Mouse (Mus musculus): ENCODE results near the gene Rere. TPM values are rescaled to one million over a fixed set of nuclear protein-coding genes. Genes with fewer than 3 reads are reported as not detected.

The Rere gene
- polyA plus RNA-seq, 1 experiment from 2014 or later = 16.0 TPM

DNA sequence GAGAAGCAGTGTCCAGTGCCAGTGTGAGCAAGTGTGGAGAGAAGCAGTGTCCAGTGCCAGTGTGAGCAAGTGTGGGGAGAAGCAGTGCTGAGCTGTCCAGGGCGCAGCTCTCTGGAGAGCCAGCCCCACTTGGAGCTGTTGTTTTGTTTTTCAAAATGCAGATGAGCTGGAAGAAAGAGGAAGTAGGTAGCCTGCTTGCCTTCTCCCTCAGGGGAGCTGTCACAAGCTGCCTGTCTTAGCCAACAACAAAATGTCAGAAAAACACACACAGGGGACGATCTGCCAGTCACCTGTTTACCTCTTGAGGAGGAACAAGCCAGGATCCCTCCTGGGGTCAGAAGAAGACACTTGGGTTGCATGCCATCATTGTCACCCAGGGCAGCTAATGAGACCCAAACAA is 204.7 kb downstream of the Rere start:
- Histone ChIP-seq H3K27me3 (replicated peaks; ENCODE audit: insufficient read depth, low read length) (no peaks in the 10 kb centered on the region), H3K27ac (ENCODE audit: low read length) (no peak overlapping the region), H3K4me1 (ENCODE audit: insufficient read depth, low read depth, low read length) (peaks cover 16% of the 10 kb centered on the region; the same call in 1 of the 2 replicates), H3K4me2 (replicated peaks; ENCODE audit: low read depth, low read length) (no peak overlapping the region), H3K9ac (replicated peaks; ENCODE audit: low read depth) (no peak overlapping the region), H3K4me3 (ENCODE audit: low read depth, low read length) (no peak overlapping the region), H3K36me3 (ENCODE audit: insufficient read depth, low read length) (no peaks in the 10 kb centered on the region), H3K9me3 (ENCODE audit: low read length) (no peaks in the 10 kb centered on the region)
- ATAC-seq (no peak), DNase-seq (ENCODE audit: low spot score) (peak; percentile 49)
- no peak for TF ChIP-seq EP300 (IDR thresholded peaks at IDR 0.05)
- TF ChIP-seq CTCF (IDR thresholded peaks at IDR 0.05) = no peak
- 35% methylated on average over 2 of the region's 2 CpGs for WGBS

DNA sequence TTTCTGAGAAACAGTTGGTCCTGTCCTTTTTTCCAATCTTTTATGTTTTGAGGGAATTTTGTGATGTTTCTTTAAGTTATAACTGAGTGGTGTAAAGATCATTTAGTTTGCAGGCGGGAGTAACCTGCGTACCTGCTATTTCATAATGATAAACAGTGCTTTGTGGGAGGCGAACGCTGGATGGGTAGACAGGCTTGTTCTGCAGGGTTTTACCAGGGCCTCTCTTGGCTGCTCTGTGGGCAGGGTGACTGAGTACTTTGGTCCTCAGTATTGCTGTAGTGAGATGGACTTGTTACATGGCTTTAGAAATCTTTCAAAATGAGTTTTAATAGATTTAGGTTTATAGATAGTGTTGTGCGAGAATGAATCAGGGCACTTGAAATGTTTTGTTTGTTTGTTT is 205.7 kb downstream of the Rere start:
- peaks cover 16% of the 10 kb centered on the region; the same call in 1 of the 2 replicates for H3K4me1 ChIP-seq (ENCODE audit: insufficient read depth, low read depth, low read length)
- H3K9me3 ChIP-seq (ENCODE audit: low read length) = no peaks in the 10 kb centered on the region
- DNase-seq (ENCODE audit: low spot score) = no peak
- H3K27ac ChIP-seq (ENCODE audit: low read length) = no peak overlapping the region
- H3K4me3 ChIP-seq (ENCODE audit: low read depth, low read length) = no peak overlapping the region
- no peak for ATAC-seq
- no peaks in the 10 kb centered on the region for H3K36me3 ChIP-seq (ENCODE audit: insufficient read depth, low read length)
- no peak for TF ChIP-seq CTCF (IDR thresholded peaks at IDR 0.05)
- no peak overlapping the region for H3K4me2 ChIP-seq (replicated peaks; ENCODE audit: low read depth, low read length)
- 51% methylated on average over 5 of the region's 5 CpGs for WGBS
- H3K27me3 ChIP-seq (replicated peaks; ENCODE audit: insufficient read depth, low read length) = no peaks in the 10 kb centered on the region
- no peak overlapping the region for H3K9ac ChIP-seq (replicated peaks; ENCODE audit: low read depth)

DNA sequence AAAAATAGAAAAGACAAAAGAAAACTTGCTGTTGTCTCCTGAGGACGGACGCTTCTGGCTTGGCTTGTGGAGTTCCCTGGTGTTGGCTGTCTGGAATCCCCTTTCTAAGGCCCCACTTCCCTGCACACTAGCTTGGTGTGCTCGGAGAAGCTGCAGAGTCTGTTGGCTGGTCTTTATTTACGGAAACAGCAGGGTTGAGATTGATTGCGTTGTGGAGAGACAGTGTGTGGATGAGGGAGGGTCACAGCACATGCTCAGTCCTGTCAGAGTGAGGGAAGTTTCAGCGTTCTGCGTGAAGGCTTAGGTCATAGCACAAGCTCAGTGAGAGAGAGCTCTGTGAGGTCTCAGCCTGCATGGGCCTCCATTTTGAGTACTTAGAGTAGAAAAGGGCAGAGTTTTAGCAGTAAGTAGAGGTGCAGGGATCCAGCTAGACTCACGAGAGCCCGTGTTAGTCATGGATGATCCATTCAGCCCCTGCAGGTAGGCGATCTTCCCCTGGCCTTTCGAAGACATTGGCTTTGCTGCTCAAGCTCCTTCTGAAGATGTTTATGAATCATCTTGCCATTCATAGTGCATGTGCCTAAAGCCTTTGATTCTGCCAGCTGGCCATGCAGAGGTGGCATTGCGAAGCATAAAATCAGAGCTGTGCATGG is 206.8 kb downstream of the Rere start:
- Histone ChIP-seq H3K4me1 (ENCODE audit: insufficient read depth, low read depth, low read length) (peaks cover 16% of the 10 kb centered on the region; the same call in 1 of the 2 replicates), H3K4me2 (replicated peaks; ENCODE audit: low read depth, low read length) (peak overlapping the region; percentile 56), H3K36me3 (ENCODE audit: insufficient read depth, low read length) (no peaks in the 10 kb centered on the region), H3K9me3 (ENCODE audit: low read length) (no peaks in the 10 kb centered on the region), H3K4me3 (ENCODE audit: low read depth, low read length) (peak overlapping the region; percentile 15; the same call in 1 of the 2 replicates), H3K27me3 (replicated peaks; ENCODE audit: insufficient read depth, low read length) (no peaks in the 10 kb centered on the region), H3K27ac (ENCODE audit: low read length) (peak overlapping the region; percentile 63), H3K9ac (replicated peaks; ENCODE audit: low read depth) (no peak overlapping the region; the same call in 1 of the 2 replicates)
- ATAC-seq = peak; percentile 98
- peak; percentile 97 for DNase-seq (ENCODE audit: low spot score)
- TF ChIP-seq EP300 (IDR thresholded peaks at IDR 0.05) (no peak), CTCF (IDR thresholded peaks at IDR 0.05) (no peak)
- WGBS = 9% methylated on average over 12 of the region's 12 CpGs

DNA sequence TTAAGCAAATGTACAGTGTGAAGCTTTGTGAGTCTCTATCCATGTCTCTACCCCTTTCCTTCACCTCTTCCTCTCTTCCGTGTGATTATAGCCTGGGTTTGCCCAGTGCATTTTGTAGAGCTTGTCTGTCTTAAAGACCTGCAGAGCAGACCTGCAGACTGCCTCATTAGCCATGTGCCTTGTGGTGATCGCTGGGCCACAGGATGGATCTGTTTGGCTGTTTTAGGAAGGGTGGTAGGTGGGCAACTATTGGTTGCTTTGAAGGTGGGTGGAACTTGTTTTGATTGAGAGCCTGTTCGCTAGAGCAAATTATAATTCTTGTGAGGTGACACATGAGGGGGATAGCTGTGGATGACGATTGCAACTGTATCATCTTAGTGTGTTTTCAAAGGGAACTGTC is 207.3 kb downstream of the Rere start:
- H3K4me2 ChIP-seq (replicated peaks; ENCODE audit: low read depth, low read length) = peak overlapping the region; percentile 56
- DNase-seq (ENCODE audit: low spot score) = no peak
- no peak for ATAC-seq
- WGBS = 34% methylated on average over 4 of the region's 4 CpGs
- peaks cover 16% of the 10 kb centered on the region; the same call in 1 of the 2 replicates for H3K4me1 ChIP-seq (ENCODE audit: insufficient read depth, low read depth, low read length)
- no peaks in the 10 kb centered on the region for H3K36me3 ChIP-seq (ENCODE audit: insufficient read depth, low read length)
- no peaks in the 10 kb centered on the region for H3K9me3 ChIP-seq (ENCODE audit: low read length)
- no peaks in the 10 kb centered on the region for H3K27me3 ChIP-seq (replicated peaks; ENCODE audit: insufficient read depth, low read length)
- peak overlapping the region; percentile 63 for H3K27ac ChIP-seq (ENCODE audit: low read length)
- 0 out of 2 replicates have a peak overlapping the region, but pooled peaks have one; percentile 15 for H3K4me3 ChIP-seq (ENCODE audit: low read depth, low read length)
- no peak for TF ChIP-seq CTCF (IDR thresholded peaks at IDR 0.05)
- no peak for TF ChIP-seq EP300 (IDR thresholded peaks at IDR 0.05)
- H3K9ac ChIP-seq (replicated peaks; ENCODE audit: low read depth) = no peak overlapping the region; the same call in 1 of the 2 replicates

DNA sequence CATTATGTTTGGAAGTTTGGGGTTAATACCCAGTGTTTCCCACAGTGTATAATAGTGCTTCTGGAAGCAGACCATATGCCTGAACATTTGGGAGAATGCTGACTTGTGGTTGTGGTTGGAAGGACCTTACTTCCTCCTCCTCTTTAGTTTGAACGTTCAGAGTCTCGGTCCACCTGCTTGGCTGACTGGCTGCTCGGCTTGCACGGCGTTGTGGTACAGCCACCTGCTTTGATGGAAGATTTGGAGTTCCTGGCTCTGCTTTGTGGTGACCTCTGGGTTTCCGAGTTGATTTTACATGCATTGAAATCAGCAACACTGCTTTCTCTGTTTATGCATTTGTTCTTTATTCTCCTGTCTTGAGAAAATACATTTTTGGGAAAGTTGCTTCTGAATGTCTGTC is 208.6 kb downstream of the Rere start:
- H3K4me2 ChIP-seq (replicated peaks; ENCODE audit: low read depth, low read length) = no peak overlapping the region
- no peaks in the 10 kb centered on the region for H3K27me3 ChIP-seq (replicated peaks; ENCODE audit: insufficient read depth, low read length)
- no peak overlapping the region for H3K4me3 ChIP-seq (ENCODE audit: low read depth, low read length)
- no peaks in the 10 kb centered on the region for H3K36me3 ChIP-seq (ENCODE audit: insufficient read depth, low read length)
- no peak overlapping the region for H3K27ac ChIP-seq (ENCODE audit: low read length)
- ATAC-seq = no peak
- no peaks in the 10 kb centered on the region for H3K9me3 ChIP-seq (ENCODE audit: low read length)
- WGBS = 70% methylated on average over 6 of the region's 6 CpGs
- peaks cover 16% of the 10 kb centered on the region; the same call in 1 of the 2 replicates for H3K4me1 ChIP-seq (ENCODE audit: insufficient read depth, low read depth, low read length)
- H3K9ac ChIP-seq (replicated peaks; ENCODE audit: low read depth) = no peak overlapping the region
- TF ChIP-seq EP300 (IDR thresholded peaks at IDR 0.05) (no peak), CTCF (IDR thresholded peaks at IDR 0.05) (no peak)
- DNase-seq (ENCODE audit: low spot score) = no peak

DNA sequence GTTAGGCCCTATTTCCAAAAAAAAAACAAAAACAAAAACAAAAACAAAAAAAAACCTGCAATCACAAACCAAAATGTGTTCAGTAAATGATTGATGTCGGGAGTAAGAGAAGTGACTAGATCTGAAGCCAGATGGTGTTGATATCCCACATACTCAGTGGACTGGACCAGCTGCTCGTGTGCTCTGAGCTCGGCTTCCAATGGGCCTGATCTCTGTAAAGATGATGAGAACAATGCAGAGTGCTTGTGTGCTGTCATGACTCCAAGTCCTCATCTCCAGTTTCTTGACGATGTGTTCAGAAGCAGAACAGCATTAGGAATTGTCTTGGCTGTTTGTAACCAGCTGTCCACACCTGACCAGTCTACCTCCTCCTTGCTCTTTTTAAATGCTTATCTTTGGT is 210.3 kb downstream of the Rere start:
- no peak for ATAC-seq

More for the DNA sequence above, 210.3 kb downstream of the Rere start:
- no peak for TF ChIP-seq CTCF (IDR thresholded peaks at IDR 0.05)
- no peak for TF ChIP-seq EP300 (IDR thresholded peaks at IDR 0.05)
- H3K4me3 ChIP-seq (ENCODE audit: low read depth, low read length) = no peak overlapping the region
- WGBS = 83% methylated on average over 4 of the region's 4 CpGs
- H3K9ac ChIP-seq (replicated peaks; ENCODE audit: low read depth) = no peak overlapping the region
- no peaks in the 10 kb centered on the region for H3K36me3 ChIP-seq (ENCODE audit: insufficient read depth, low read length)
- no peak overlapping the region for H3K4me2 ChIP-seq (replicated peaks; ENCODE audit: low read depth, low read length)
- H3K27ac ChIP-seq (ENCODE audit: low read length) = no peak overlapping the region
- no peak for DNase-seq (ENCODE audit: low spot score)
- no peaks in the 10 kb centered on the region for H3K9me3 ChIP-seq (ENCODE audit: low read length)
- H3K4me1 ChIP-seq (ENCODE audit: insufficient read depth, low read depth, low read length) = peaks cover 15% of the 10 kb centered on the region; the same call in 1 of the 2 replicates
- no peaks in the 10 kb centered on the region for H3K27me3 ChIP-seq (replicated peaks; ENCODE audit: insufficient read depth, low read length)

Data from lung, postnatal 0 days (tissue).